Mouse (Mus musculus) liver, embryonic 14.5 days (tissue): ENCODE data around the gene Popdc3.

Source experiments
- CTCF ChIP-seq: IDR thresholded peaks from 2 replicates; pipeline ENCODE4 v1.5.1; 2016; ENCODE audit warnings: antibody characterized with exemption, low read depth, control low read depth
- EP300 ChIP-seq: IDR thresholded peaks from 2 replicates; pipeline ENCODE4 v1.6.1; 2016; ENCODE audit warnings: antibody characterized with exemption, low read depth

GRCm38 (mm10) chr10:45299509-45299908, 121.6 kb downstream of the Popdc3 start:
- TF ChIP-seq CTCF, result no peak
- TF ChIP-seq EP300, result no peak
